Mouse (Mus musculus) brain, embryonic 14.5 days (tissue): ENCODE measurements at regions not wholly inside any gene's neighbourhood (a gene's known extent, or its start where the extent isn't known, plus 50 kb on each side); places are given as distances from the start of the nearest gene placed in this dataset.
A peak's percentile ranks its signal among the peaks of the same experiment; 100 is the strongest.

Experiments used
- DNase-seq: peaks from one replicate; pipeline ENCODE4 v3.0.0-alpha.2; 2011; ENCODE audit warnings: low read depth
- CTCF ChIP-seq: fragments of 200-500 bp; IDR thresholded peaks from 2 replicates; pipeline ENCODE4 v1.5.1; 2012; ENCODE audit warnings: inconsistent platforms, mild to moderate bottlenecking, moderate library complexity, borderline replicate concordance; ENCODE audit not compliant: insufficient read depth, insufficient read length; ENCODE audit errors: extremely low read depth
- POLR2A ChIP-seq: fragments of 200-500 bp; IDR thresholded peaks from 2 replicates; pipeline ENCODE4 v1.6.1; 2012; ENCODE audit warnings: mild to moderate bottlenecking, inconsistent platforms, borderline replicate concordance; ENCODE audit not compliant: poor library complexity, insufficient read depth, insufficient read length, severe bottlenecking; ENCODE audit errors: extremely low read depth

DNA sequence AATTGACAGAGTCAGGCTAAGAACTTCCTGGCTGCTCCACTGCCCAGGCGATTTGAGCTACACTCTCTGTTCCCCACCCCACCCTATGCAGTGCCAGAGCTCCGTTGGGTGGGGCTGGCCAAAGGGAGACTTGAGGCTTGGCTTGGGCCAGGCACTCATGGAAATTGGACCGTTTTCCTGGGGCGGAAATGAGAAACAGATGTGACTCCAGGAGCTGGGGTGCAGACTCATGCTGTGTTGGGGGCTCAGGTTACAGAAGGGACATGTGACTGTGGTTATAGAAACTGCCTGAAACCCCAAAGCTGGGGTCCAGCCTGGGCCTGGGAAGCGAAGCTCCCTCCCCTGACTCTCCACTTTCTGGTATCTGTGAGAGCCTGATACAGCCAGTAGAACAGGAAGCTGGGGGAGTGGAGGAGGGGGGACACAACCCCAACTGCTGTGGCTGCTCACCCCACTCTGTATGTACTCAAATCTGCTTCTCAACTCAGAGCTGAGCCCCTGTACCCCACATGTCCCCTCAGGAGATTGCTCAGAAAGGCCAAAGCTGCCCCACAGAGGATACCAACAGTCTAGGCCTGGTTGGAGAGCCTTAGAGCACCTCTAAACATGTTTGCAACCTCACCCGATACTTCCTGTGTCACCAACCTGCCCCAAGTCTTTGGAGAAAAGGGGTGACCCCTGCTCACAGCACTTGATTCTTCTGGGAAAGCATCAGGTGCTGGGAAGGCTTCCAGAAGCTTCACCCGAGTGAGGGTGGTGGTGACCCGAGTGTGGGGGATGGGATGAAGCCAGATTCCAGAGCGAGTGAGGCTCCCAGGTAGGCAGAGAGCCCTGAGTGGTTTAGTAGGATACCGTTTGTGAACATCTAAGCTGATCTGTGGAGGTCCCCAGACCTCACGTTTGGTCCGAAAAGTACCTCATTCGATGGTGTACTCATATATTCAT lies 142.9 kb upstream of the Haao start:
- TF ChIP-seq CTCF (no peak), POLR2A (no peak)
- DNase-seq: peak; percentile 28

GRCm38 (mm10) chr17:83988897-83989296 lies 141.1 kb upstream of the Haao start:
- peak; percentile 19 for DNase-seq
- TF ChIP-seq CTCF (no peak), POLR2A (no peak)

GRCm38 (mm10) chr17:83988165-83988564 lies 140.4 kb upstream of the Haao start:
- TF ChIP-seq POLR2A (no peak), CTCF (no peak)
- DNase-seq: no peak

DNA sequence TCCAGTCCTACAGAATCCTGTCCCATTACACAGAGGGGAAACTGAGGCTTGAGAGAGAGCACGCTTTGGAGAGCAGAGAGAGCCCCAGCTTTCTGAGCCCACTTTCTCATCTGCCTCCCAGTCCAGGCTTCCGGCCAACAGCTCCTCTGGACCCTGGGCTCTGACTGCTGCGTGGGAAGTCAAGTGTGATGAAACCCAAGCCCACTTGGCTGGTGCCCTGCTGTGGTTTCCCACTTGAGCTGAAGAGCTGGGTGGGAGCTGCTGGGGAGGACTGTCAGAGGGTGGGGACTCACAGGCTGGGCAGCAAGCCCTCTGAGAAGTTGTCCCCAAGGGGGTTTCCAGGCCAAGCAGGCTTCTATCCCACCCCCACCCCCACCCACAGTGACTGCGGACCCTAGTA lies 139.9 kb upstream of the Haao start:
- no peak for DNase-seq
- no peak for TF ChIP-seq CTCF
- no peak for TF ChIP-seq POLR2A

DNA sequence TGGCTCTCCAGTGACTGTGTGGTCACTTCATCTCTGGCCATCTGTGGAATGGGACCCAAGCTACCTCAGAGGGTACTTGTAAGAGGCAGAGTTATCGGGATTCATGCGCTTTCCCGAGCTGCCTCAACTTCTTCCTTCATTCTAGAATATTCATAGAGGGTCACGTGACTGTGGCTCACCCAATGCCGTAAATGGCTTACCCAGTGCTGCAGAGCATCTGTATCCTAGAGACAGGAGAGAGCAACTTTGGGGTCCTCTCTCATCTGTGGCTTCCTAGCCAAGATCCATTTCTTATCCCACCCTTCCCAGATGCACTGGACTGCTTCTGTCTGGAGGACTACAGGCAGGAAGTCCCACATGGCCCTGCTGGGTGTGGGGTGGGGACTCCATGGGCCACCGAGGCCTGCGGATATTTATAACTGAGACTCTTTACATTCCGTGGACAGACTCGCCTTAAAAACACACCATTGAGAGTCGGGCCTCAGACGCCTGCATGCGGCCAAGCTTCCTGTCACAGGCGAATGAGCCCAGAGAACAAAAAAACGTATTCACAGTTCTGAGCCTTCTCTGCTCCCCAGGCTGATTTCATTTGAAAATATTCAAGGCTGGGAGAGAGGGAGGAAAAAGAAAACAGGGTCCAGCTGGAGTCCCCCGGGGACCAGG lies 138.3 kb upstream of the Haao start:
- TF ChIP-seq POLR2A (no peak), CTCF (no peak)
- DNase-seq: peak; percentile 71

DNA sequence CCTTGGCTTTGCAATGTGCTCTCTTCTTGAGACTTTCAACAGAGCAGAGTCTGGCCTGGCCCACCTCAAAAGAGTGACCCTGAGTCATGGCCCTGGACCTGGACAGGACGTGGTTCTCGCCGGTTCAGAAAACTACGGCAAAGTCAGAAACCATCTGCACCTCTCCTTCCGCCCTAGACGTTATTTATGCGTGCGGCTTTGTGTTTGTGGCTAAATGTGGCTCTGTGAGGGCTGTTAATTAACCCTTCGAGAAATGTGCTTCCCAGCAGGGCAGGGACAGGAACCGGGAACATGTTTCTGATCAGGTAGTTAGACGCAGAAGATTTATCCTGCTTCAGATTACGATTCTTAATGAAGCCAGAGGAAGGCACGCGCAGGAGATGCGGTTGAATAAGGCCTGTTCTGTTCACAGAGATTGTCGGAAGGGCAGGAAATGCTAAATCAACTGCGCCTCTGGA lies 137.6 kb upstream of the Haao start:
- no peak for TF ChIP-seq CTCF
- no peak for TF ChIP-seq POLR2A
- DNase-seq: peak; percentile 37

DNA sequence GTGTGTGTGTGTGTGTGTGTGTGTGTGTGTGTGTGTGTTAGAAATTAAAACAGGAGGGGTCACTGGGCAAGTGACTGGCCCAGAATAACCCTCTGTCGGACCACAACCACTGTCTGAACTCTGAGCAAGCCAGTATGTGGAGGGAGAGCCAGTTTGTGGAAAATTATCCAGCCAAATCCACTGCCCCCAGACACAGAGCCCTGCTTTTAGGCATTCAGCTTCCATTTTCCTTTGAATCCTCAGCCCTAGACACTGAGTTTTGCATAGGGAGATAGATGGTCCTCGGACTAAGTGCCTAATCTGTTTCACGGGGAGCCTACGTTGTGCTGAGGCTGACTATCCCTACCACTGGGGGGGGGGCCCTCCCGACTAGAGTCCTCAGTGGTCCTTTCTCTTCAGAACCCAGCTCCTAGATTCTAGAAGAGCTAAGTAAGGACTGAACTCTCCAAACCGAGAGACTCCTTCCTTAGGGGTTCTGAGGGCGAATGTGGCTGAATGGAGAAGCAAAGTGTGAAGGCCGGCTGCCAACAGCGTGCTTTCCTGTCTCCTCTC lies 136.2 kb upstream of the Haao start:
- DNase-seq: no peak
- TF ChIP-seq POLR2A (no peak), CTCF (no peak)

- peak; percentile 81 for DNase-seq
- TF ChIP-seq CTCF (no peak), POLR2A (no peak)
Measured at GRCm38 (mm10) chr17:83983070-83983836, 135.5 kb upstream of the Haao start.

- TF ChIP-seq CTCF (no peak), POLR2A (no peak)
- no peak for DNase-seq
Measured at GRCm38 (mm10) chr17:83982700-83983069, 134.9 kb upstream of the Haao start.

DNA sequence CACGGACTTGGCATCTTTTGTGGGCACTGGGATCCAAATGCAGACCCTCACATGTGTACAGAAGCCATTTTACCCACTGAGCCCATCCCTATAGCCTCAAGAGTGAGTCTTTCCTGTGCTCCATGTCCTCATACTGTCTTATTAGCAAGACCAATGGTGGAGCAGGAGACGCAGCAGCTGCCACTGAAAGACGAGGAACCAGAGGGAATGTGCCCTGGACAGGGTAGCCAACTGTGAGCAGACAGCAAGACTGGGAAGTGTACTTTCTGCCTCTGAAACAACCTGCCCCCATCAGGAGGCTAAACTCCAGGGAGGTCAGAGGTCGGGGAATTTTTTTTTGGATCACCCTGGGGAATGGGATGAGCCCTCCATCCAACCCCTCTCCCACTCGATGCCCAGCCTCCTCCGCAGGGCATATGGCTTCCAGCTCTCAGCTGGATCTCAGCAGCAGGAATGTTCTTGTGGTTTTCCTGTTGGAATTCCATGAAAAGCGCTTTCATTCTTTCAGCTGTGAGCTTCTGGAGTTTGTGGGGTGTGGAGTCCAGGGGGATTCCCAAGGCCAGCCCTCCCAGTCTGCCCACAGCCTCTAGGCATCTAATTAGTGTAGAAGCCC lies 131.2 kb upstream of the Haao start:
- TF ChIP-seq POLR2A (no peak), CTCF (no peak)
- DNase-seq: no peak

DNA sequence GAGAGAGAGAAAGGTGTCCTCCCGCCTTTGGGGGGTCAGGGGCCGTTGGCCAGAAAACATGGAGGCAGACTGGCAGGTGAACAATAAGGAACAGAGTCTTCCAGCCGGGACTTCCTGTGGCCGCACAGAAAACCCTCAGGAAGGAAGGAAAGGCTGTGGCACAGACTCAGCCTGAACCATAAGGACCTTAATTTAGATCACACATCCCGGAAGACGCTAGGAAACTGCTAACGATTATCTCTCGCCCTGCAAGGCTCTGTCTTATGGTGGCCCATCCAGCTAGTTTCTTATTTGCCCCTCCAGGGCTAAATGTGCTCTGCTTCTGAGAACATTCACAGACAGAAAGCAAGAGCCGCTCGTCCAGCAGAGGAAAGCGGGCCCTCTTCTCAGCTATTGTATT lies 130.0 kb upstream of the Haao start:
- no peak for DNase-seq
- TF ChIP-seq POLR2A: no peak
- TF ChIP-seq CTCF: no peak

GRCm38 (mm10) chr17:83975813-83976212 lies 128.1 kb upstream of the Haao start:
- no peak for TF ChIP-seq POLR2A
- TF ChIP-seq CTCF: no peak
- no peak for DNase-seq
